Mouse (Mus musculus) thymus, postnatal 36 days (tissue): Measurements from ENCODE around the gene Amer2.
"Not testable (repeated sequence)": the region's sequence is repeated elsewhere in the genome, so short reads cannot be mapped to it uniquely, and the experiment has no call there.

Source experiments
- DNase-seq, 2 experiments: peaks; one replicate each; pipeline ENCODE4 v3.0.0; 2022; ENCODE audit warnings: mixed read lengths in 2 of 2

Amer2 gene

GRCm38 (mm10) chr14:60372821-60373309, at the start of gene Amer2:
Gene Amer2, plus strand, starts transcription at chr14:60373259.
- DNase-seq: no peak

- not testable (repeated sequence) for DNase-seq
These were observed 33.1 kb upstream of the Amer2 start for GRCm38 (mm10) chr14:60340001-60340400.

GRCm38 (mm10) chr14:60340570-60340969, 32.5 kb upstream of the Amer2 start:
- no peak for DNase-seq

GRCm38 (mm10) chr14:60345326-60345876, 27.7 kb upstream of the Amer2 start:
- DNase-seq: no peak

GRCm38 (mm10) chr14:60358347-60358746, 14.7 kb upstream of the Amer2 start:
- DNase-seq: no peak

GRCm38 (mm10) chr14:60361380-60362212, 11.5 kb upstream of the Amer2 start:
- DNase-seq: no peak

- no peak for DNase-seq
These were observed 6.3 kb upstream of the Amer2 start for GRCm38 (mm10) chr14:60366729-60367128.

GRCm38 (mm10) chr14:60368769-60369666, 4.0 kb upstream of the Amer2 start:
- DNase-seq: no peak

GRCm38 (mm10) chr14:60369667-60370315, 3.3 kb upstream of the Amer2 start:
- DNase-seq: no peak

- no peak for DNase-seq
These were observed 4.0 kb downstream of the Amer2 start for GRCm38 (mm10) chr14:60377107-60377506.

- no peak for DNase-seq
These were observed 4.5 kb downstream of the Amer2 start for GRCm38 (mm10) chr14:60377546-60377945.

GRCm38 (mm10) chr14:60378057-60378565, 5.1 kb downstream of the Amer2 start:
- peak in 1 of 2 experiments; percentile 8 for DNase-seq

- DNase-seq: peak in 1 of 2 experiments; percentile 9
These were observed 5.7 kb downstream of the Amer2 start for GRCm38 (mm10) chr14:60378566-60379322.

GRCm38 (mm10) chr14:60379323-60379957, 6.4 kb downstream of the Amer2 start:
- no peak for DNase-seq

GRCm38 (mm10) chr14:60379958-60380330, 6.9 kb downstream of the Amer2 start:
- no peak for DNase-seq

GRCm38 (mm10) chr14:60381671-60382070, 8.6 kb downstream of the Amer2 start:
- no peak for DNase-seq

- DNase-seq: no peak
These were observed 10.8 kb downstream of the Amer2 start for GRCm38 (mm10) chr14:60383816-60384215.

- no peak for DNase-seq
These were observed 11.2 kb downstream of the Amer2 start for GRCm38 (mm10) chr14:60384269-60384668.

- DNase-seq: no peak
These were observed 12.1 kb downstream of the Amer2 start for GRCm38 (mm10) chr14:60385079-60385643.

GRCm38 (mm10) chr14:60386591-60387501, 13.8 kb downstream of the Amer2 start:
- no peak for DNase-seq
